Mouse (Mus musculus) liver, adult 2 months (tissue): ENCODE measurements around the gene Palld. TPM values are rescaled to one million over a fixed set of nuclear protein-coding genes. Genes with fewer than 3 reads are reported as not detected.

ENCODE experiments used
- DNase-seq: peaks from one replicate; pipeline ENCODE4 v3.0.0-alpha.2; 2011; ENCODE audit warnings: low read depth, low spot score; ENCODE audit errors: extremely low read depth
- H3K27ac ChIP-seq: fragments of 200-500 bp; replicated peaks from 2 replicates; pipeline ENCODE4 v1.5.1; 2012; ENCODE audit warnings: low read depth, mild to moderate bottlenecking, control low read depth, inconsistent platforms, low read length; ENCODE audit not compliant: insufficient read depth
- H3K27me3 ChIP-seq: fragments of 200-500 bp; 2 replicates; pipeline ENCODE4 v1.6.1; 2012; ENCODE audit warnings: mild to moderate bottlenecking, moderate library complexity, low read length, inconsistent platforms; ENCODE audit not compliant: control insufficient read depth, insufficient read depth
- H3K36me3 ChIP-seq: fragments of 200-500 bp; 2 replicates; pipeline ENCODE4 v1.6.1; 2012; ENCODE audit warnings: low read length, inconsistent platforms; ENCODE audit not compliant: control insufficient read depth, insufficient read depth
- H3K4me1 ChIP-seq: fragments of 200-500 bp; 2 replicates; pipeline ENCODE4 v1.6.1; 2011; ENCODE audit warnings: low read length; ENCODE audit not compliant: control insufficient read depth, insufficient read depth
- H3K4me3 ChIP-seq: fragments of 200-500 bp; 2 replicates; pipeline ENCODE4 v1.5.1; 2011; ENCODE audit warnings: low read depth, mild to moderate bottlenecking, control low read depth, low read length, moderate library complexity; ENCODE audit not compliant: insufficient read depth
- H3K79me2 ChIP-seq: fragments of 200-500 bp; 2 replicates; pipeline ENCODE4 v1.6.1; 2012; ENCODE audit warnings: inconsistent platforms, mild to moderate bottlenecking, low read length, moderate library complexity; ENCODE audit not compliant: control insufficient read depth, insufficient read depth
- H3K9ac ChIP-seq: fragments of 200-500 bp; 2 replicates; pipeline ENCODE4 v1.6.1; 2012; ENCODE audit warnings: low read depth, mild to moderate bottlenecking, control low read depth, inconsistent platforms, low read length
- CTCF ChIP-seq: fragments of 200-500 bp; IDR thresholded peaks from 2 replicates; pipeline ENCODE4 v1.5.1; 2011; ENCODE audit warnings: low read depth, low read length, control low read depth
- POLR2A ChIP-seq: fragments of 200-500 bp; IDR thresholded peaks from 2 replicates; pipeline ENCODE4 v1.6.1; 2011; ENCODE audit warnings: low read length, control low read depth; ENCODE audit not compliant: insufficient read depth; ENCODE audit errors: extremely low read depth
- WGBS: fragments of 180-500 bp; shearing (Covaris S2); methylation state at CpG from one replicate; pipeline ENCODE4 v1.1.7; 2018; 5-methylcytosine and 5-hydroxymethylcytosine counted together
- polyA plus RNA-seq: library from polyadenylated mRNA; depleted of rRNA; stranded (reverse); fragments of >200 nt; gene quantifications from 2 replicates; pipeline ENCODE4 v1.2.3, GENCODE M21; 2012
- total RNA-seq: library from RNA; depleted of rRNA; stranded (reverse); fragments of >200 nt; gene quantifications from 2 replicates; pipeline ENCODE4 v1.2.3, GENCODE M21; 2014

The Palld gene
- total and polyA plus RNA-seq, 2 experiments = 10.1 to 17.8 TPM

GRCm38 (mm10) chr8:61696846-61697455, 205.5 kb downstream of the Palld start:
- no peak overlapping the region for H3K27ac ChIP-seq
- 88% methylated on average over 2 of the region's 2 CpGs for WGBS
- no peak for DNase-seq
- no peak overlapping the region for H3K4me3 ChIP-seq
- H3K79me2 ChIP-seq = no peaks in the 10 kb centered on the region
- H3K36me3 ChIP-seq = no peaks in the 10 kb centered on the region
- TF ChIP-seq CTCF (no peak), POLR2A (no peak)
- H3K4me1 ChIP-seq = no peaks in the 10 kb centered on the region
- no peak overlapping the region for H3K9ac ChIP-seq
- H3K27me3 ChIP-seq = no peaks in the 10 kb centered on the region

GRCm38 (mm10) chr8:61695416-61695815, 207.1 kb downstream of the Palld start:
- 54% methylated on average over 1 of the region's 1 CpGs for WGBS

GRCm38 (mm10) chr8:61692866-61693265, 209.6 kb downstream of the Palld start:
- H3K27ac ChIP-seq = no peak overlapping the region
- 59% methylated on average over 4 of the region's 4 CpGs for whole genome bisulfite sequencing
- no peak overlapping the region for H3K9ac ChIP-seq
- no peaks in the 10 kb centered on the region for H3K27me3 ChIP-seq
- H3K4me1 ChIP-seq = no peaks in the 10 kb centered on the region
- H3K4me3 ChIP-seq = no peak overlapping the region
- TF ChIP-seq CTCF (no peak), POLR2A (no peak)
- DNase-seq = no peak
- H3K36me3 ChIP-seq = no peaks in the 10 kb centered on the region
- H3K79me2 ChIP-seq = no peaks in the 10 kb centered on the region

More at GRCm38 (mm10) chr8:61695416-61695815, 207.1 kb downstream of the Palld start:
- H3K4me3 ChIP-seq = no peak overlapping the region
- no peaks in the 10 kb centered on the region for H3K27me3 ChIP-seq
- DNase-seq = no peak
- H3K4me1 ChIP-seq = no peaks in the 10 kb centered on the region
- no peaks in the 10 kb centered on the region for H3K36me3 ChIP-seq
- TF ChIP-seq CTCF = no peak
- TF ChIP-seq POLR2A = no peak
- no peaks in the 10 kb centered on the region for H3K79me2 ChIP-seq
- H3K27ac ChIP-seq = no peak overlapping the region
- no peak overlapping the region for H3K9ac ChIP-seq

GRCm38 (mm10) chr8:61692129-61692528, 210.4 kb downstream of the Palld start:
- Histone ChIP-seq H3K4me3 (no peak overlapping the region), H3K27me3 (no peaks in the 10 kb centered on the region), H3K36me3 (no peaks in the 10 kb centered on the region), H3K4me1 (no peaks in the 10 kb centered on the region), H3K27ac (no peak overlapping the region), H3K79me2 (no peaks in the 10 kb centered on the region), H3K9ac (no peak overlapping the region)
- DNase-seq = no peak
- 91% methylated on average over 3 of the region's 3 CpGs for WGBS
- TF ChIP-seq CTCF (no peak), POLR2A (no peak)

- Histone ChIP-seq H3K4me3 (no peak overlapping the region), H3K27me3 (no peaks in the 10 kb centered on the region), H3K9ac (no peak overlapping the region), H3K27ac (no peak overlapping the region), H3K79me2 (no peaks in the 10 kb centered on the region), H3K36me3 (no peaks in the 10 kb centered on the region), H3K4me1 (no peaks in the 10 kb centered on the region)
- 19% methylated on average over 1 of the region's 1 CpGs for WGBS
- TF ChIP-seq POLR2A (no peak), CTCF (no peak)
- no peak for DNase-seq
These were observed 211.1 kb downstream of the Palld start for GRCm38 (mm10) chr8:61691391-61691790.

GRCm38 (mm10) chr8:61687071-61687470, 215.4 kb downstream of the Palld start:
- no peaks in the 10 kb centered on the region for H3K79me2 ChIP-seq
- H3K36me3 ChIP-seq = no peaks in the 10 kb centered on the region
- DNase-seq = no peak
- WGBS = 83% methylated on average over 4 of the region's 4 CpGs
- no peak overlapping the region for H3K27ac ChIP-seq
- no peak overlapping the region for H3K9ac ChIP-seq
- H3K4me3 ChIP-seq = no peak overlapping the region
- H3K4me1 ChIP-seq = no peaks in the 10 kb centered on the region
- H3K27me3 ChIP-seq = no peaks in the 10 kb centered on the region
- TF ChIP-seq CTCF (no peak), POLR2A (no peak)
